Mouse (Mus musculus) C2C12 (cell line): ENCODE data around the gene Cxcl17.

ENCODE experiments used
- MYOD1 ChIP-seq: IDR thresholded peaks from one replicate; pipeline ENCODE4 v1.6.1; 2011; ENCODE audit warnings: low read depth; ENCODE audit not compliant: control insufficient read depth, insufficient read length
- USF1 ChIP-seq: IDR thresholded peaks from one replicate; pipeline ENCODE4 v1.6.1; 2011; ENCODE audit warnings: low read depth, mild to moderate bottlenecking, control low read depth, moderate library complexity

DNA sequence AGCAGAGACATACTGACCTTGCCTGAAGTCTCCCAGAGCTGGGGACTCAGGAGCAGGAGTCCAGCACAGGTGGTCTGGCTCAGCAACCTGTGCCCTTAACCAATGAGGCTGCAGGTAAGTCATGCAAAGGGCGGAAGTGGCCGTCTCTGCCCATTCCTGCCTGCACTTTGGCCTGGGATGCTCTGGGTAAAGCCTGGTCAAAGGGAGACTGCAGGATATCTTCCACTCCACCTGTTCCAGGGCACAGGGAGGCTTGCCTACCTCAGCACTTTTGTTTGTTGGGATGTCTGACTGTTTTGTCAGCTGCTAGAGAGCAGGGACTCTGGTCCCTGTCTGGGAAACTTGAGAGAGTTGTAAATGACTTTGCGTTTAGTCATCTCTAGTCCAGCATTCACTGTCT is 39.4 kb upstream of the Cxcl17 start:
- TF ChIP-seq USF1: no peak
- TF ChIP-seq MYOD1: peak; percentile 89
